Mouse (Mus musculus): ENCODE results near the gene Melk.
A peak's percentile ranks its signal among the peaks of the same experiment; 100 is the strongest.

Melk gene

DNA sequence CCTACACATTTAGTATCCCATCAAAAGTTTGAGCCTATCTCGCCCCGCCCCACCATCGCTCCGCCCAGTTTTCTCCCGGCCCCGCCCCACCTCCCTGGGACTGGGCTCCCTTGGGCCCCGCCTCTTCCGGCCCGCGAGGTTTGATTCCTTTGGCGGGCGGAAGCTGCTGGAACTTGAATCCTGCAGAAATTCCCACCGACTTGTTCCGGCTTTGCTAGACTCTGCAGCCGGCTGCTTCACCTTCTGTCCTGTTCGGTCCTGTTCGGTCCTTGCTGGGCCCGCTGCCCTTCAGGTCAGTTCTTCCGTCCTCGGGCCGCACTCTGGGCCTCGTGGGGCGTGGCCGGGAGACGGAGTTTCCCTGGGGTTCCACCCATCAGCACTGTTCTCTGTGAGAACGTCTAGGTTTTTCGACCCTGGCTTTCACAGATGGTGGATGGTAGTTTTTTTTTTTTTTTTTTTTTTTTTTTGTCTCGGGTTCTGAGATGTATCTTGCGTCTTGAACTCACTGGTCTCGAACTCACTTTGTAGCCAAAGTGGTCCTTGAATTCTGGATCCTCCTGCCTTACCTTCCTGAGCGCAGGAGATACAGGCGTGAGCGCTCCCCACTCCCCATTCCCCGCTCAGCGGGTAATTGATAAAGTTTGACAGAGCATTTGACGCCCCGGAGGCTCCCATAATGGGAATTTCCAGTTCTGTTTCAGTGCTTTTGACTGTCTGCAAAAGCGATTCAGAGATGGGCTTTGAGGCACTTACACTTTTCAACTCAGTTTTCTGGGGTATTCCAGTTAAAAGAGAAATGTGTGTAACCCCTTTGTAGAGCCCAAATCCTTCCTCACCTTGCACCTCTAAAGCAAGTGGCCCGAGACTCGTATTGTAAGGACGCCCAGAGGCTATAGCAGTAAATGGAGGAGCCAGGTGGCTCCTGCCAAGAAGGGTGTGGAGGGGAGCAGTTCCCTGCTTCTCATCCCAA is at the start of gene Melk:
Melk (plus strand) TSS at position 96 of the 970 bp plus-strand sequence.
- peak; percentile 96 for DNase-seq

- DNase-seq = no peak
Measured at GRCm38 (mm10) chr4:44251521-44251920, 49.2 kb upstream of the Melk start.

- peak; percentile 28 for DNase-seq
Measured at GRCm38 (mm10) chr4:44251966-44252916, 48.4 kb upstream of the Melk start.

- DNase-seq = no peak
Measured at GRCm38 (mm10) chr4:44253191-44253590, 47.5 kb upstream of the Melk start.

DNA sequence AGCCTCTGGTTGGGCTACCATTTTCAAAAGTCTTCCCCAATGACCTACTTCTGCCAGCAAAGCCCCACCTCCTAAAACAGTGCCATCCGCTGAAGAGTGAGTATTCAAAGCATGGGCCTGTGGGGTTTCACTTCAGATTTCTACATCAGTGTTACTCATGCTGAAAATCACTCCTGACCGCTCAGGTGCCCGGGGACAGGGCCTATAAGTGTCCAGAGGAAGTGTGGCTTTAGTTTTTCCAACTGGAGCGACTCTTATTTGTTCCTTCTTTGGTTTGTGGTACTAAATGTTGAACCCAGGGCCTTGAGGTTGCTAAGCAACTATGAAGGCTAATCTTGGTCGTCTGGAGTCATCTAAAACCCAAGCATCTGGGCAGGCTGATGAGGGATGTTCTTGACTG is 46.1 kb upstream of the Melk start:
- DNase-seq = no peak

DNA sequence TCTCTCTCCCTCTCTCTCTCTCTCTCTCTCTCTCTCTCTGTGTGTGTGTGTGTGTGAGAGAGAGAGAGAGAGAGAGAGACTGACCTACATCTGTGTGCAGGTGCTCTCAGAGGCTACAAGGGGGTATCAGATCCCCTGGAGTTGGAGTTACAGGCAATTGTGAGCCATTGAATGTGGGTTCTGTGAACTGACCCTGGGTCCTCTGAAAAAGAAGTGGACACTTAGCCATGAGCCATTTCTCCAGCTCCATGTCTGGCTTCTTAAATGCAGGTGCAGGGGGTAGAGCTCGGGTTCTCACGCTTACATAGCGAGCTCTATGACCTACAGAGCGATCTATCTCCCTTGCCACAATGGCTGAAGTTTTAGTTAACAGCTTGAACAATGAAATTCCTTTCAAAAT is 41.5 kb upstream of the Melk start:
- DNase-seq = no peak

GRCm38 (mm10) chr4:44260244-44260643 is 40.4 kb upstream of the Melk start:
- peak; percentile 74 for DNase-seq

DNA sequence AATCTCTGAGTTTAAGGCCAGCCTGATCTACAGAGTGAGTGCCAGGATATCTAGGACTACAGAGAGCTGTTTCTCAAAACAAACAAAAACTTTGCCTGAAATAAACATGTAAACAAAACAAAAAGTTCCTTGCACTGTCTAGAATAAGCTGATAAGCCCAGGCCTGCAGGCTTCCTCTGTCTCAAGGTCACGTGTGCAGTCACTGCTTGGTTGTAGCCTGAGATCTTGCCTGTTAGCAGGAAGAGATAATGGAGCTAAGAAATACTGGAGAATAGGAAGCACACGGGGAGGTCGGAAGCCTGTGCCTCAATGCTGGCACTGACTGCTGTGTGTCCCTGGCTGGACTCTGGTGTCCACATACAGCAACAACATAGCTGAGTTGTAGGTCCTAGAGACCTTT is 35.2 kb upstream of the Melk start:
- DNase-seq = no peak

GRCm38 (mm10) chr4:44267437-44267836 is 33.2 kb upstream of the Melk start:
- no peak for DNase-seq

- DNase-seq = no peak
Measured at GRCm38 (mm10) chr4:44269376-44269817, 31.3 kb upstream of the Melk start.

DNA sequence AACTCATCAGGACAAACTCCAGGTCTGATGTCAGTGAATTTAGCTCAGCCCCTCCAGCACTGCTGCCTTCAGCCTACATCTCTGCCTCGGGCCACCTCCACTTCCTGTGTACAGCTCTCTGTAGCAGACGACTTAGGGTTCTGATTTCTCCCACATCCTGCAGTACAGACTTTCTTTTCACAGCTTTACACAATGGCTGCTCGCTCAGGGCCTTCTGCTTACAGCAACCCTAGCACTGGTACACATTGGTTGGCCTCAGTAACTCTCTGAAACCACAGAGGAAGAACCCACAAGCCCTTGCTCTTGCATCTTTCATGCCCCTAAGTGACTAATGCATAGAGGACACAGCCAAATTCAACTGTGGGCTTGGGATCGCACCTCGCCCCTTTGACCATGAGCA is 29.5 kb upstream of the Melk start:
- DNase-seq = no peak

DNA sequence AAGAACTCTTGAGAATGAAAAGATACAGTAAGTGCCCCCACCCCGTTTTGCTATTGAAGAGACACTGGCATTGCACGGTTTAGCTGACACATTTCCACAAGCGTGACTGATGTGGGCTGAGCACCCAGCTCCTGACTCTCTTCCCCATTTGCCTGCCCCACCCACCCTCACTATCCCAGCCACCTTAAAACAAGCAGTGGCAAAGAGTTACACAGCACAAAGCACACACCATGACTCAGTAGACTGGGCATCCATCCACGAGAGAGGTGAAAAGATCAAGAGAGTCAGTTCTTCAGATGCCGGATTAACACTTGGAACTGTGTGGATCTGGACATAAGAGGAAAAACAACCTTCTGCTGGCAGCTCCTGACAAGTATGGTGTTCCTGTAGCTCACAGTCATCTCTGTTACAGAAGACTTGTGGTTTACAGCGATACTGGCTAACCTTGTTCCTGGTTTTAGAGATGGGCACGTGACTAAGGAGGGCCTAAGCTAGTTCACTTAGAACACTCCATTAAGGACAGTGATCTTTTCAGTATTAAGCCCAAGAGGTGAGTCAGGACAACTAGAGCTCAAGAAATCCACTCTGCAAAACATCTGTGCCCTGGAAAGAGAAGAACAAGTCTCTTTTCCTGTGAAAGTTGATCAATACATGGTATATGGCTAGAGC is 18.9 kb upstream of the Melk start:
- no peak for DNase-seq

DNA sequence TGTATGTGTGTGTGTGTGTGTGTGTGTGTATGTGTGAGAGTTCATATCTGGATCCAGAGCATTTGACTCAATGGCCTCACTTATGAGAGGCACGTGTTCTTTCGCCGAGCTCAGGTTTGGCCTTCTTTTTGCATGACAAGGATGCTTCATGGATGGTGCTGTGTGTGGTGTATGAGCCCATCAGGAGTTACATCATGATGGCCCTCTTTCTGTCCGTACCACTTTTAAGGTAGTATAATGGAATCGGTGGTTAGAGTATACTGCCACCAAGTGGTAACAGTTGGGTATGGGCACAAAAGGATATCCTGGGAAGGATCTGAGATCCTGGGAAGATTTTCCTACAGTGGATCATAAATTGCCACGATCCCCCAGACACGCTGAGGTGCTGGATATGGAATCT is 8.1 kb upstream of the Melk start:
- peak; percentile 67 for DNase-seq

- DNase-seq = no peak
Measured at GRCm38 (mm10) chr4:44295837-44296236, 4.8 kb upstream of the Melk start.

DNA sequence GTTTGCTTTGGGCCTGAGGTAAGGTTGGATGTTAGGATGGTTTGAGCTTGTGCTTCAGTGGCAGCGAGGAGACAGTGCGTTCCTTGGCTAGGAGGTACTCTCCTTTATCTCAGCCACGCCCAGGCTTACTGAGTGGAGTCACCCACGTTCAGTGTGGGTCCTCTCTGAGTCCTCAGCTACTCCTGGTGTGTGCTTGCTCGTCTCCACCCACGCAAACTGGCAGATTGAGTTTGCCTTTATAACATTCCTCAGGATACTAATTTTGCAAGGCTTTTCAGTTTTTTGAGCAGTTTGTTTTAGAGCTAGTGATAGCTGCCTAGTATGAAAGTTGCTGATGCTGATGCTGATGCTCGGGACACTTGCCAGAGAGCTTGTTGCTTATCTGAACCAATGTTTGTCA is 5.9 kb downstream of the Melk start:
- no peak for DNase-seq

- no peak for DNase-seq
Measured at GRCm38 (mm10) chr4:44310429-44310828, 9.8 kb downstream of the Melk start.

DNA sequence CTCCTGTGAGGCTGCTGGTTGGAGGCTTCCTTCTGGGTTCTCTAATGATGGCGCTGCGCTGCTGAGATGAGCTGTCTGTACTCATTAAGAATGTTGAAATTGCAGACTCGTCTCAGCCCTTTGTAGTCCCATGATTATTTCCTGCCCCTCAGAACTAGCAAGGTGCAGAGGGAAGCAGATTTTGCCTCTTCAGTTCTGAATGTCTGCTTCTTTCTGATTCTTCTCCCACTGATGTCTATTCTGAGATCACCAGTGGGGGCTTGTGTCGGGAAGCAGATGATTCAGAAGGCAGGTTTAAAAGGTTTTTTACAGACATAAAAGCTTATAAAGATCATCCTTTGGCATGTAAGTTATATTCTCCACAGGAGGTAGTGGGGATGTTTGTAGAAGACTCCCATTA is 10.2 kb downstream of the Melk start:
- no peak for DNase-seq

DNA sequence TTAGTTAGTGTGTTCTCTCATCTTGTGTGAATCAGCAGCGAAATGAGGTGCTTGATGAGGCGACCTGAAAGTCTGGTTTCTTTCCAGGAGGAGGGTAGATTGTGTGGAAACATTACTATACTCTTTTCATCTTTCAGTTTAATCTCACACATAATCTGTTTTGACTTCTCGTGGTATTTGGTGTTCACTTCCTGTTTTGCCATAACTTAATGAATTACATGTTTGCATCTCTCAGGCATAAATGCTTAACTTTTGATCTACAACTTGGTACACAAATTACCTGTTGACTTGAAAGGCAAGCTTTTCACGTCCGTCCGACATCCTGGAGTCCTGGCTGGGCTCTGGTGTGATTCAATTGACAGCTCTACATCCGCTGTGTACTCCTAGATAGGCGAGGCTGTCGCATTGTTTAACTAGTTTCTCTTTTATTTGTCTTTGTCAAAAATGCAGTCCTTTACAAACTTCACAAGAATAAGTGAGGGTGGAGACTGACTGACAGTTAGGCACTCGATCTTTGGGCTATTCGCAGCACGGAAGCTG is 15.7 kb downstream of the Melk start:
- DNase-seq = no peak

GRCm38 (mm10) chr4:44320448-44320847 is 19.8 kb downstream of the Melk start:
- DNase-seq = no peak

DNA sequence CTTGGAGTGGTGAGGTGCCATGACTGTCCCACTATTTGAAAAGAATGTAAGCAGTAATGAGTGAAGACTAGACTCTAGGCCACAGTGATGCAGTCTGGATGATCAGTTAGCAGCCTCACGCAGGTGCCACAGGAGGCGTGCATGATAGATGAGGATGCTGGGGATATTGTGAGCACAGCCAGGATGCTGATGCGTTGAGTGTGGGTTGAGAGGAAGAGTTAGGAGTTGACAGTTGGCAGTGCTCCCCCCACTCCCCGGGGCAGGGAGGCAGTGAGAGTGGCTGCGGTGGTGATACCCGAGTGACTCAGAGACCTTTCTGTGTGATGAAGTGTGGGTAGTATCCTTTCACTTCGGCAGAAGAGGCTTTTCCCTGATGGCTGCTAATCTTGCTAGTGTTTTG is 21.4 kb downstream of the Melk start:
- DNase-seq = no peak

- DNase-seq = peak; percentile 55
Measured at GRCm38 (mm10) chr4:44325453-44325852, 24.8 kb downstream of the Melk start.

DNA sequence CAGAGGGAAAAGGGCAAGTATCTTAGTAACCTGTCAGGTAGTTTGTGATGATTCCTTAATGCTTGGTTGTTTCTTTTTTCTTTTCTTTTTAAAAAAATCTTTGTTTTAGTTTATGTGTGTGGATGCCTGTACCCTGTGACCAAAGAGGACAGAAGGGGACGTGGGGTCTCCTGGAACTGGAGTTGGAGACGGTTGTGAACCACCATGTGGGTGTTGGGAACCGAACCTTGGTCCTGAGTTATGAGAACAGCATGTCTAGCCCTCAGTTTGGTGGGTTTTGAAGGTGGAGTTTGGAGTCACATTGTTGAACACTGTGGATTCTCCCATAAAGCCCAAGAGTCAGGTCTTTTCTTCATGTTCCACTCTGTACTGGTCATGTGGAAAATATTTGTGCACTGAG is 26.0 kb downstream of the Melk start:
- DNase-seq = no peak

DNA sequence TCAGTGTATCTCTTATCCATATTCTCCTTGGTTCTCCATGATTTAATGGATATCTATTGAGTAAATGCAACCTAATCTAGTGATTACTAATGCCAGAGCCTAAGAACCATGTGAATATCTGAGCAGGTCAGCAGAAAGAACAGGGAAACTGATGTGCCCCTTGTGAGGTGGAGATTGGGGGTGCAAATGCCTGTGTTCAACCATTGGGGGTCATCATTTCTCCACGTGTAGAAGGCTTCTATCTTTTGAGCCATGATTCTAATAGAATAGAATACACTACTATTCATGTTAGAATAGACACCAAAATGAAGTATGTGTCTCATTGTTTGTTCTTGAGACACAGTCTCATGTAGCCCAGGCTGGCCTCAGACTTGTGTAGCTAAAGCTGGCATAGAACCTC is 27.3 kb downstream of the Melk start:
- no peak for DNase-seq

Measured in embryo, embryonic 11 days (tissue).